In genomic region chr1:36511289-36512021, GRCm38 (mm10) we compare ENCODE assay signal across 8 mouse cellular contexts. TPM values are rescaled to one million over a fixed set of nuclear protein-coding genes. Genes with fewer than 3 reads are reported as not detected.
DNase-seq lines count a peak whose midpoint lies in the region; ATAC-seq lines count a peak whose summit lies in the region.

Gene Cnnm3 (plus strand): TSS chr1:36511867.

- ATAC-seq in heart, embryonic 14.5 days (ENCODE audit: insufficient number of reproducible peaks, insufficient read depth, low FRiP score, low read depth) = peak; percentile 96
- peak; percentile 98 for ATAC-seq in liver, embryonic 13.5 days (ENCODE audit: low read depth)
- peak; percentile 99 for ATAC-seq in stomach, embryonic 16.5 days (ENCODE audit: insufficient read depth, low FRiP score)

- H3K36me3 ChIP-seq in heart, embryonic 14.5 days (ENCODE audit: control insufficient read depth, insufficient read depth, low read length) = peaks cover 25% of the 10 kb centered on the region
- peaks cover 12% of the 10 kb centered on the region for H3K36me3 ChIP-seq in liver, embryonic 13.5 days
- no peaks in the 10 kb centered on the region; the same call in 1 of the 2 replicates for H3K36me3 ChIP-seq in stomach, embryonic 16.5 days (ENCODE audit: control insufficient read depth, insufficient read depth, low read length)

- H3K9ac ChIP-seq in heart, embryonic 14.5 days (ENCODE audit: low read length) = peak within 1 kb of the TSS; percentile 93
- peak within 1 kb of the TSS; percentile 89 for H3K9ac ChIP-seq in liver, embryonic 13.5 days
- peak within 1 kb of the TSS; percentile 90 for H3K9ac ChIP-seq in stomach, embryonic 16.5 days (ENCODE audit: low read length)

- peak; percentile 98 for DNase-seq in CD4-positive, CD25-positive, alpha-beta regulatory T cell, adult 2 months (ENCODE audit: low read depth, low spot score)
- peak; percentile 85 for DNase-seq in fibroblast of lung, adult 2 months (ENCODE audit: low read depth)
- peak; percentile 100 for DNase-seq in kidney, postnatal 14 days
- DNase-seq in liver, embryonic 13.5 days = peak; percentile 96
- peak; percentile 100 for DNase-seq in neural tube, embryonic 10.5 days (ENCODE audit: extremely low spot score, low spot score)

- H3K27ac ChIP-seq in brown adipose tissue, adult 24 weeks (replicated peaks; ENCODE audit: low read depth, low read length) = peak within 1 kb of the TSS; percentile 50
- H3K27ac ChIP-seq in heart, embryonic 14.5 days (replicated peaks in 1 of 2; ENCODE audit: control insufficient read depth in 1 of 2, insufficient read depth in 1 of 2, low read depth in 2 of 2, low read length in 2 of 2) = peak within 1 kb of the TSS; percentile 95 to 98
- peak within 1 kb of the TSS; percentile 94 for H3K27ac ChIP-seq in liver, embryonic 13.5 days
- H3K27ac ChIP-seq in stomach, embryonic 16.5 days (ENCODE audit: low read length) = peak within 1 kb of the TSS; percentile 99

- no peaks in the 10 kb centered on the region for H3K27me3 ChIP-seq in heart, embryonic 14.5 days (ENCODE audit: control insufficient read depth, insufficient read depth, low read length)
- no peaks in the 10 kb centered on the region for H3K27me3 ChIP-seq in liver, embryonic 13.5 days
- H3K27me3 ChIP-seq in stomach, embryonic 16.5 days (ENCODE audit: control insufficient read depth, insufficient read depth, low read length) = no peaks in the 10 kb centered on the region

- WGBS in heart, embryonic 14.5 days = under 1% methylated on average over 51 of the region's 51 CpGs
- 2% methylated on average over 51 of the region's 51 CpGs for WGBS in liver, embryonic 13.5 days (ENCODE audit: insufficient replicate concordance)
- WGBS in stomach, embryonic 16.5 days = 1% methylated on average over 51 of the region's 51 CpGs

- H3K4me2 ChIP-seq in heart, embryonic 14.5 days (ENCODE audit: low read length) = peak within 1 kb of the TSS; percentile 86
- peak within 1 kb of the TSS; percentile 96 for H3K4me2 ChIP-seq in liver, embryonic 13.5 days
- H3K4me2 ChIP-seq in stomach, embryonic 16.5 days (ENCODE audit: low read depth, low read length) = peak within 1 kb of the TSS; percentile 98

- peak within 1 kb of the TSS; percentile 89 for H3K4me3 ChIP-seq in brown adipose tissue, adult 24 weeks (ENCODE audit: insufficient read depth, low read depth, low read length)
- peak within 1 kb of the TSS; percentile 93 for H3K4me3 ChIP-seq in heart, embryonic 14.5 days (ENCODE audit: control insufficient read depth in 1 of 2, insufficient read depth in 1 of 2, low read depth in 1 of 2, low read length in 2 of 2)
- H3K4me3 ChIP-seq in liver, embryonic 13.5 days (replicated peaks) = peak within 1 kb of the TSS; percentile 96
- H3K4me3 ChIP-seq in stomach, embryonic 16.5 days (replicated peaks; ENCODE audit: low read length) = peak within 1 kb of the TSS; percentile 95

- 0 out of 2 replicates have a peak, but pooled peaks cover 9% of the 10 kb centered on the region for H3K4me1 ChIP-seq in brown adipose tissue, adult 24 weeks (ENCODE audit: control insufficient read depth, insufficient read depth, insufficient read length, low read length)
- H3K4me1 ChIP-seq in heart, embryonic 14.5 days (ENCODE audit: control insufficient read depth in 2 of 2, insufficient read depth in 2 of 2, low read length in 2 of 2) = peaks cover 10 to 32% of the 10 kb centered on the region in 2 experiments
- H3K4me1 ChIP-seq in liver, embryonic 13.5 days (replicated peaks) = peaks cover 30% of the 10 kb centered on the region
- peaks cover 19% of the 10 kb centered on the region for H3K4me1 ChIP-seq in stomach, embryonic 16.5 days (ENCODE audit: control insufficient read depth, insufficient read depth, low read length)

- peaks cover 4% of the 10 kb centered on the region; the same call in 1 of the 2 replicates for H3K9me3 ChIP-seq in heart, embryonic 14.5 days (ENCODE audit: control insufficient read depth, low read length)
- no peaks in the 10 kb centered on the region for H3K9me3 ChIP-seq in liver, embryonic 13.5 days (replicated peaks)
- H3K9me3 ChIP-seq in stomach, embryonic 16.5 days (replicated peaks; ENCODE audit: control insufficient read depth, low read length) = no peaks in the 10 kb centered on the region

RNA-seq across cellular contexts. Expression of gene Cnnm3, which starts in this region (rescaled TPM):
- 7.2 and 7.3 TPM in 2 replicates for polyA plus RNA-seq in brown adipose tissue, adult 24 weeks (2012; ENCODE audit: insufficient read depth, insufficient read length, missing spikeins)
- 3.7 and 3.9 TPM in 2 replicates for polyA plus RNA-seq in heart, embryonic 14.5 days (2014; fragmentation: Nextera tagmentation; extraction: Ambion mirVana)
- 0.97 and 0.98 TPM in 2 replicates for polyA plus RNA-seq in liver, embryonic 13.5 days (2015; fragmentation: Nextera tagmentation; extraction: Ambion mirVana)
- 2.5 and 3.0 TPM in 2 replicates for polyA plus RNA-seq in stomach, embryonic 16.5 days (2015; fragmentation: Nextera tagmentation; extraction: Ambion mirVana)

Comparison
In these comparisons a context has a peak if more than half of its experiments do, and no peak if none do; other contexts are left out.
1. Peak in every context shown above with its lines: DNase-seq, ATAC-seq, H3K4me3 ChIP-seq and H3K27ac ChIP-seq.
2. Peak in DNase-seq, ATAC-seq, H3K4me3 ChIP-seq, H3K27ac ChIP-seq, H3K9ac ChIP-seq and H3K4me2 ChIP-seq in liver, embryonic 13.5 days; RNA of the gene not detected or under 1 TPM.